Mouse (Mus musculus) megakaryocyte, embryonic 14.5 days (primary cell): ENCODE measurements around the gene Ctbs.
"Not testable (repeated sequence)": the region's sequence is repeated elsewhere in the genome, so short reads cannot be mapped to it uniquely, and the experiment has no call there.

Source experiments
- FLI1 ChIP-seq: IDR thresholded peaks from 2 replicates; pipeline ENCODE4 v1.6.1; 2012; ENCODE audit warnings: low read length, inconsistent platforms, mixed read lengths
- GATA1 ChIP-seq: IDR thresholded peaks from 3 replicates; pipeline ENCODE4 v1.6.1; 2012; ENCODE audit warnings: mixed read lengths, low read length, inconsistent platforms, borderline replicate concordance

DNA sequence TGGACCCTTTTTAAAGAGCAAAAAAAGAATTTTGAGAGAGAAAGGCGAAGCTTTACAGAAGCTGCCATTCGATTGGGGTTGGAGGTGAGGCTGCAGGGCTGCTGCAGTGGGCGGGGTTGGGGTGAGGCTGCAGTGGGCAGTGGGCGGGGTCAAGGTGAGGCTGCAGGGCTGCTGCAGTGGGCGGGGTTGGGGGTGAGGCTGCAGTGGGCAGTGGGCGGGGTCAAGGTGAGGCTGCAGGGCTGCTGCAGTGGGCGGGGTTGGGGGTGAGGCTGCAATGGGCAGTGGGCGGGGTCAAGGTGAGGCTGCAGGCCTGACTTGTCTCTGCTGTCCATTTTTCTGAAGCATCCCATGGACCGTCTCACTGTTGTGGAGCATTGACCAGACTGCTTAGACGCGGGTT, 16.5 kb upstream of the Ctbs start:
- TF ChIP-seq GATA1, FLI1: not testable (repeated sequence)
